Comparison of ENCODE assay signal across 35 mouse cellular contexts in the genomic region with DNA sequence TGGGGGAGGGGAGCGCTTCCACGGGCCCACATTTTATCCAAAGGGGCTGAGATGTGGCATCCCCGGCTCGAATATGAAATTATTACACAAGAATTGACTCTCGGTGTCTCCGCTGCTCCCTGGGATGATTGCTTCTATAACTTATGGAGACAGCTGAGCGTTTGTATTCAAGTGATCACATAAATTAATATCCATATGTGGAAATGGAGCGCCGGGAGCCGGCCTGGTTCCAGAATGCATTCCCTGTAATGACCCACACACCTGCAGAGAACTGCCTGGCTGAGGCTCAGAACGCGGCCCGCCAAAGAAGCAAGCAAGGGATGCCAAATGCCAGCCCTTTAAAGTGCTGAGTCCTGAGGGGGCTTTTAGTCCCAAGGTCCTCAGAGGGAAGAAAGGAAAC.
"Had no signal": no experiment of that assay in that cellular context is flagged by ENCODE, and none has a peak within 500 bp of the region (broad histone marks: within the 10 kb centered on the region; RNA-seq: fewer than 3 reads in every experiment).

No protein-coding gene starts in this region.

- H3K4me3 ChIP-seq: heart, adult 2 months; heart, embryonic 10.5 days; heart, embryonic 12.5 days; heart, embryonic 13.5 days; heart, embryonic 15.5 days; hindbrain, embryonic 10.5 days; hindbrain, embryonic 12.5 days; hindbrain, embryonic 13.5 days; hindbrain, embryonic 15.5 days; intestine, embryonic 15.5 days; kidney, embryonic 15.5 days; layer of hippocampus, adult 2 months had no signal

- H3K36me3 ChIP-seq: heart, embryonic 10.5 days; heart, embryonic 12.5 days; heart, embryonic 13.5 days; heart, embryonic 15.5 days; hindbrain, embryonic 10.5 days; hindbrain, embryonic 12.5 days; hindbrain, embryonic 13.5 days; hindbrain, embryonic 15.5 days; intestine, embryonic 15.5 days; kidney, embryonic 15.5 days had no signal

- H3K4me2 ChIP-seq: heart, embryonic 11.5 days; heart, embryonic 12.5 days; heart, embryonic 13.5 days; heart, embryonic 15.5 days; hindbrain, embryonic 12.5 days; hindbrain, embryonic 13.5 days; hindbrain, embryonic 14.5 days; hindbrain, embryonic 15.5 days; intestine, embryonic 15.5 days; kidney, embryonic 15.5 days had no signal

- H3K27me3 ChIP-seq: heart, embryonic 15.5 days; intestine, embryonic 15.5 days had no signal

- H3K9ac ChIP-seq: heart, embryonic 12.5 days; heart, embryonic 13.5 days; heart, embryonic 15.5 days; hindbrain, embryonic 12.5 days; hindbrain, embryonic 13.5 days; hindbrain, embryonic 14.5 days; hindbrain, embryonic 15.5 days; intestine, embryonic 15.5 days; kidney, embryonic 15.5 days had no signal

- DNase-seq: heart, adult 2 months; heart, postnatal 10 days; heart, postnatal 36 days; heart, postnatal 4 days; kidney, adult 11 months; kidney, adult 18-20 months; kidney, adult 2 months; kidney, adult 8-10 months; kidney, adult 9 months; kidney, postnatal 10 days; kidney, postnatal 14 days; kidney, postnatal 25 days; kidney, postnatal 36 days; kidney, postnatal 4 days; layer of hippocampus, adult 9-11 months; layer of hippocampus, postnatal 36 days had no signal

- H3K9me3 ChIP-seq: heart, embryonic 10.5 days; heart, embryonic 12.5 days; heart, embryonic 13.5 days; heart, embryonic 15.5 days; hindbrain, embryonic 10.5 days; hindbrain, embryonic 12.5 days; hindbrain, embryonic 13.5 days; hindbrain, embryonic 15.5 days; intestine, embryonic 15.5 days; kidney, embryonic 15.5 days had no signal

- H3K4me1 ChIP-seq: heart, embryonic 15.5 days; hindbrain, embryonic 12.5 days; hindbrain, embryonic 15.5 days; intestine, embryonic 15.5 days; kidney, embryonic 15.5 days had no signal

- H3K27ac ChIP-seq: heart, adult 2 months; heart, embryonic 10.5 days; heart, embryonic 13.5 days; heart, embryonic 15.5 days; hindbrain, embryonic 10.5 days; hindbrain, embryonic 12.5 days; hindbrain, embryonic 13.5 days; hindbrain, embryonic 14.5 days; hindbrain, embryonic 15.5 days; hindbrain, postnatal 0 days; intestine, embryonic 15.5 days; kidney, embryonic 15.5 days; kidney, postnatal 0 days; layer of hippocampus, adult 2 months had no signal

- ATAC-seq: hindbrain, embryonic 16.5 days; hindbrain, postnatal 0 days; inflammation-experienced regulatory T-cells, adult 6 months; intestine, embryonic 15.5 days; intestine, embryonic 16.5 days; intestine, postnatal 0 days had no signal
